Mouse (Mus musculus): ENCODE measurements at regions not wholly inside any gene's neighbourhood (a gene's known extent, or its start where the extent isn't known, plus 50 kb on each side); places are given as distances from the start of the nearest gene placed in this dataset.
A peak's percentile ranks its signal among the peaks of the same experiment; 100 is the strongest.

DNA sequence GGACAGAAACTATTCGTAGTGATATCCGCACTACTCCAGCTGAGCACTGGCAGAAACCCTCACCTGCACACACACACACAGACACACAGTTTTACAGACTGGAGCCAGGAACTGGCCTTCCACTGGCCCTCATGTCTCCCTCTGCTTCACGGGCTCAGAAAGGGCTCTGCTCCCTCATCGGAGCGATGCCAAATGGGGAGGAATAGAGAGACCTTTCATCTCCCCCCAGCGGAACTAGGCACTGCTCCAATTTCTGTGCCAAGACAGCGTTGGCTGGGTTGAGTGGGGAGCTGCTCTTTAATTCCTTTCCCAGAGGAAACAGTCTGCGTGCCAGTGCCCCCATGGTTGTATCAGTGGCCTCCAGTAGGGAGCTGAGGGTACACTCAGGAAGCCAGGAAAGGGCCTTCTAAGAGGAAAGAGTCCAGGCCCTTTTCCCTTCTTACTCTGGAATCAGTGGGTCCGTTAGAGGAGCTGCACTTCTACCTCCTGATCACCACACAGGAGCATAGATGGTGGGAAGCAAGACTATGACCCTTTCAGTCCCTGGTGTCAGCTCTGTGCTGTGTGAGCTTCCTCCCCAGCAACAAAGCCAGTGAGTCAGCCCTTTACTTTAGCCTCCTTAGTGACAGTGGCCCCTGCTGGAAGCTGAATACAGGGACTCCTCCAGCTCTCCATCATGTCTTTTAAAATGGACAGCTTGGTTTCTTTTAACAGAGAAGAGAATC is 452.7 kb downstream of the Rps24 start:
- DNase-seq (ENCODE audit: low read depth, low spot score): no peak

DNA sequence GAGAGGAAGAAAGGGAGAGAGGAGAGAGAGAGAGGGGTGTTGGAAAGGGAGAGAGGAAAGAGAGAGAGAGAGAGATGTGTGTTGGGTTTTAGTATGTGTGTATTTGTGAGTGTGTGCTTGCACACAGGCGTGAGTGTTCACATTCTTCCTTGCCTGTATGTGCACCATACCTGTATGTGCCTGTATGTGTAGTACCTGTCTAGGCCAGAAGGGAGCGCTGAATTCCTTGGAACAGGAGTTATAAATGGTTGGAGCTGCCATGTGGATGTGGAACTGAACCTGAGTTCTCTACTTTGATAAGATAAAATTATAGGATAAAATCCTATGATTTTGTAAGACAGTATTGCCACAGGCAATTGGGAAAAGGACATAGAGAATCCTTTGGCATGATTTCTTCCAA is 458.8 kb downstream of the Rps24 start:
- DNase-seq (ENCODE audit: low read depth, low spot score): no peak

- no peak for DNase-seq (ENCODE audit: low read depth, low spot score)
Observed at GRCm38 (mm10) chr14:24947084-24947483, 460.2 kb downstream of the Rps24 start.

DNA sequence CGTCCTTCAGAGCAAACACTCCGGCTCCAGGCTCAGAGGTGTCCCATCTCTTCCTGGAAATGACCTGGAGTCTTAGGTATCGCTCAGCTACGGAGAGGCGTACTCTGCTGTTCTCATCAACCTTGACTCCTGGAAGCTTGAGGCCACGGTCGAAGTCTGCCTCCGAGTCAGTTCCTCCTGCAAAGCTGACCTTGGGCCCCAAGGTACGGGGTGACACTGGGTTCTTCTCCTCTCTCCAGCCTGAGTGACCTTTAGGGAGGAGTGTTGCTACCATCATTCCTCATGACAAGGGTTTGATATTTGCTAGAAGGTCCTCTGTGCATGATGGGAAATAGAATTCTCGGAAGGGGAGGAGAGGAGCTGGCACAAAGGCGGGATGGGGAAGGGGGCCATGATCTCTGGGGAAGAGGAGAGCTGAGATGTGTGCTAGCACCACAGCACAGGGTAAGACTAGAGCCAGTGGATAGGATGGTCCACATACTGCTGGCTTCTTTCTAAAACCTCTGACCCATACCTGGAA is 469.0 kb downstream of the Rps24 start:
- no peak for DNase-seq (ENCODE audit: low read depth, low spot score)

DNA sequence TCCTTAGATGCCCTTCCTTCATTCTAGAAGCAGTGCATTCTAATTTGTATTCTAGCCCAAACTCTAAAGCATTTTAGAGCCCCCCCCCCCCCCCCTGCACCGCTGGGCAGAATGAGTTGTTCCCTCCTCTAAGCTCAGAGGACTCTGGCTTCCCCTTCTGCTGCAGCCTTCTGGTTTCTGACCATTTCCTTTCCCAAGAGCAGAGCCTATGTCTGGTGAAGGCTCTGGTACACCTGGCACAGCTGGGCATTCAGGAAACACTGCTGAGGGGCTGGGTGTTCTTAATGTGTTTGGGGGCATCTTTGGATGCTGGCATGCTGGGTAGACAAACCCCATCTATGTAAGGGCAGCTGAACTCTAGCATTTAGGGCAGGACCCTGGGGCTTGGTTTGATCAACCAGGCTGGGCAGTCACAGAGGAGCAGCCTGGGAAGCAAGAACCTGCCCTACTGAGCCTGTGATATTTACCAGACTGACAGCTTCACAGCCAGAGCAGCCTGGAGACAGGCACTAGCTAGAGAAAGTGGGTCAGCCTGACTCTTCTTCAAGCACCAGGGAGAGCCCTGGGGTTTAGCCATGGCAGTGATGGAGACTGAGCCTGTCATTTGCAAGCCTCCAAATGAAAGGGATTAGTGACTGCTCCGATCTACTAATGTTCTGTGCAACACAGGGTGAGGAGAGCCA is 469.7 kb downstream of the Rps24 start:
- DNase-seq (ENCODE audit: low read depth, low spot score): no peak

DNA sequence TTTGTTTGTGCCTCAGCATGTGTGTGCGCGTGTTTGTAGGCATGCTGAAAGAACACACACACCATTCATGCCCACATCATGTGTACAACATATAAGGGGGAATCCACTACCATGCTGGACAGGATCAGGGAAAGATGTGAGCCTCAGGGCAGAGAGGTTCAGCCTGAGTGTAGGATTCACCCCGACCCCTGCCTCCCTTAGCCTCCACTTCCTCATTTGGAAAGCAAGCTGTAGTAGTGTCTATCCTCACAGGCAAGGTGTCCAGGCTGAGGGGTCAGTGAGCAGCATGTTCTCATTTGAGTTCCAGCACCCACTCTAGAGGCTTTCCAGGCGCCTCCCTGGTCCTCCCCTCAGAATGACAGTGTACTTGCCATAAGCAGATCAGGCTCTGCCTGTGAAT is 470.5 kb downstream of the Rps24 start:
- no peak for DNase-seq (ENCODE audit: low read depth, low spot score)

DNA sequence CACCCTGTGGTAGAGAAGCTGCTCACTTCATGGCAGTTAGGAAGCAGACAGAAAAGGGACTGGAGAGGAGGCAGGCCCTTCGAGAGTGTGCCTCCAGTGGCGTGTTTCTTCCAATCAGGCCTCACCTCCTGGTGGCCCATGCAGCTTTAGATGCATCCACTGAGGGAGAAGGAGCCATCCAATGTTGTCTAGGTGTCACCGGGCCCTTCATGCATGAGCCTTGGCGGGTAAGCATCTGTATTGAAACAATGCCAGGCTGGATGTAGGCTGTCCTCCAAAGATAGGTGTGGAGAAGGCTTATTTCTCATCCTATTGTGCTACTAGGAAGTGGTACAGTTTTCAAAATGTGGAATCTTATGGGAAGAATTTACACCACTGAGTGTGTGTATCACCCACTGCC is 471.9 kb downstream of the Rps24 start:
- no peak for DNase-seq (ENCODE audit: low read depth, low spot score)

- DNase-seq (ENCODE audit: low read depth, low spot score): no peak
Observed at GRCm38 (mm10) chr14:24959401-24959800, 472.5 kb downstream of the Rps24 start.

- peak; percentile 61 for DNase-seq (ENCODE audit: low read depth, low spot score)
Observed at GRCm38 (mm10) chr14:24960082-24960482, 473.2 kb downstream of the Rps24 start.

DNA sequence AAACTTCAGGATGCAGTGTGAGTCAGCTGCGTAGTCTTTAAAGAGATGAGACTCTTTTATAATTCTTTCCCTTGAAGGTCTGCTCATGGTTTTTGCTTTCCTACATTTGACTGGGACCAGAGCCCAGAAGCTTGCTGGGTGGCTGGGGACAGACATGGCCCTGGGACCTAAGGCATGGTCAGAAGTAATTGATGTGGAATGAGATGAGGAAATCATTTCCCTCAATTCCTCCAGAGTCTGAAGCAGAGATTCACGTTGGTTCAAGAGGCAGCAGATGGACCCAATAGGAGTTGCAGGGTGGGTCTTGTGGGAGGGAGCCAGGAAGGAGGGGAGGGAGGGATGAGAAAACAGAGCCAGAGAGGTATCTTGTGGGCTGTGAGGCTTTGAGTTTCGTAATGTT is 473.9 kb downstream of the Rps24 start:
- peak; percentile 30 for DNase-seq (ENCODE audit: low read depth, low spot score)

DNA sequence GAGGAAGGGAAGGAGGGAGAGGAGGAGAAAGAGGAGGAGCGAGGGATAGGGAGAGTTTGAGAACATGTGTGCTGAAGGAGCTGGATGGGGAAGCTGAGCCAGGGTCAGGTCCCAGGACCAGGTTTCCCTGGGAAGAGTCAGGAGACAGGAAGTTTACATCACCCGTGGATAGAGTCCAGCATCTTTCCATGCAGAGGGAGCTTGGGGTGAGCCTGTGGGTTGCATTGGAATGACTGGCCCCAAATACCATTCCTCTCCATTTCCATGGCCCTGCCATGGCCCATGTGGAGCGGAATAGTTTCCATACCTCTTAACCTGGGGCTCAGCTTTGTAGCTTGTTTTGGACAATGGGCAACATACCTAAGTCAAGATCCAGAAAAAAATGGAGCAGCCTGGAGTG is 474.8 kb downstream of the Rps24 start:
- no peak for DNase-seq (ENCODE audit: low read depth, low spot score)

GRCm38 (mm10) chr14:24969584-24969983 is 482.7 kb downstream of the Rps24 start:
- no peak for DNase-seq (ENCODE audit: low read depth, low spot score)

- no peak for DNase-seq (ENCODE audit: low read depth, low spot score)
Observed at GRCm38 (mm10) chr14:24972357-24972756, 485.4 kb downstream of the Rps24 start.

- DNase-seq (ENCODE audit: low read depth, low spot score): no peak
Observed at GRCm38 (mm10) chr14:24973039-24973438, 485.9 kb upstream of the Zmiz1 start.

- DNase-seq (ENCODE audit: low read depth, low spot score): no peak
Observed at GRCm38 (mm10) chr14:24973591-24973990, 485.4 kb upstream of the Zmiz1 start.

- DNase-seq (ENCODE audit: low read depth, low spot score): no peak
Observed at GRCm38 (mm10) chr14:24982489-24982888, 476.5 kb upstream of the Zmiz1 start.

GRCm38 (mm10) chr14:24983279-24983678 is 475.7 kb upstream of the Zmiz1 start:
- no peak for DNase-seq (ENCODE audit: low read depth, low spot score)

GRCm38 (mm10) chr14:24985806-24986359 is 473.1 kb upstream of the Zmiz1 start:
- no peak for DNase-seq (ENCODE audit: low read depth, low spot score)

GRCm38 (mm10) chr14:24986404-24986803 is 472.6 kb upstream of the Zmiz1 start:
- DNase-seq (ENCODE audit: low read depth, low spot score): no peak

DNA sequence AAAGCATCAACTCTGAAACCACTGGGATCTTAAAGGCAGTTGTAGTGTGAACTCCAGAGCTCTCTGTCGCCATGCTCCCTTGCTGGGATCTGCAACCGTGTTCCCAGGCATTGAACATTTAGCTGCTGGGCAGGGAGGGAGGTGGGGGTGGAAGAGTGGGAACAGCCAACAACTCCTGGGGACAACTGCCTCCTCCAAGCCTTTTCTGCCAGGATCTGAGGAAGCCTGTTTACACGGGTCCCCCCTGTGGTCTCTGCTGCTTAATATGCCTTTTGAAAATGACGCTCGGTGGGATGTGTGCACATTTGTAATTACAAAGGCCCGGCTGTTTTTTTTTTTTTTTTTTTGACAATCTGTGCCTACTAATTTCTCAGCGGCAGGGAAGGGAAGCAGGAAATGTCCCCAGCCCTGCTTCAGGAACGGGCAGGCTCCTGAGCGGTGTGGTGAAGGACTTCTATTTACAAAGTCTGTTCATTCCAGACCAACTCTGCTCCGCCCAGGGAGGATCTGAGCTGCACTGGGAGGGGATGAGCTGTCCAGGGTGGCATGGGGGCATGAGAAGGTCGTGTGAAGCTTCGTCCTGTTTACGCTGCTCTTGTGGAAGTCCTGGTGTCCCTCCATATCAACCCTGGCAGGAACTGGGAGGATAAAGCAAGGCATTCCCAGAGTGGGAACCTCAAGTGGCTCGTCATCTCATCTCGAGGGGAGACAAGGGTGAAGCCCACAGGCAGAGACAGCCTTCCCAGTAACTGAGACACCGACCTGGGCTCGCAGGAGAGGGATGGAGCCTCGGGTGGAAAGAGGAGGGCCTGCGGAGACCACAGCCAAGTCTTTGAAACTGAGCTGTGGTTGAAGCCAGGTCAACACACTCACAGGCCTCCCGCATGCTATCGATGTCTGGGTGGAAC is 465.0 kb upstream of the Zmiz1 start:
- DNase-seq (ENCODE audit: low read depth, low spot score): no peak

GRCm38 (mm10) chr14:24995226-24995625 is 463.8 kb upstream of the Zmiz1 start:
- peak; percentile 10 for DNase-seq (ENCODE audit: low read depth, low spot score)

Data from skeletal muscle tissue, adult 2 months (tissue).